Mouse (Mus musculus): ENCODE measurements around the gene Sgf29.

DNA sequence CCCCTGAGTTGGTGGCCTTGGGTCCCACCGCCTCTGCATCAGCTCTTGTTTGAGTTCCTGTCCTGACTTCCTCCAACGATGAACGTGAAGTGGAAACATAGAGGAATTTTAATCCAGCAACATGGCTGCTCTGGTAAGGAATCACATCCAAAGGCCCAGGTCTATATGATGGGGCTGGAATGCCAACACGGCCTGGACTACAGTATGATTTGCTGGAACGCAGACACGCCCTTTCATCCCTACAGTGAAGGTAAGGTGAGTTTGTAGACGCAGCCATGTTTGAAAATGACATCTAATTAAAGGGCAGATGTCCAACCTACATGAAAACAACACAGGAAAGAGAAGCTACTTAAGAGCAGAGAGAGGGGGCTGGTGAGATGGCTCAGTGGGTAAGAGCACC, 44.7 kb downstream of the Sgf29 start:
- no peak for TF ChIP-seq ZC3H11A (IDR thresholded peaks at IDR 0.05; ENCODE audit: borderline replicate concordance, low read depth, low read length)
- no peak for TF ChIP-seq HCFC1 (IDR thresholded peaks at IDR 0.05; ENCODE audit: borderline replicate concordance, insufficient read depth, low read length)
- no peak for TF ChIP-seq ZNF384 (IDR thresholded peaks at IDR 0.05; ENCODE audit: low read depth, low read length)
- TF ChIP-seq MAFK (IDR thresholded peaks at IDR 0.05; ENCODE audit: insufficient read depth, low read depth, low read length) = no peak
- no peak for TF ChIP-seq CHD2 (IDR thresholded peaks at IDR 0.05; ENCODE audit: low read depth, low read length)

All from ES-E14 (cell line).